Mouse (Mus musculus): ENCODE data around the gene Miga2.

Gene Miga2

DNA sequence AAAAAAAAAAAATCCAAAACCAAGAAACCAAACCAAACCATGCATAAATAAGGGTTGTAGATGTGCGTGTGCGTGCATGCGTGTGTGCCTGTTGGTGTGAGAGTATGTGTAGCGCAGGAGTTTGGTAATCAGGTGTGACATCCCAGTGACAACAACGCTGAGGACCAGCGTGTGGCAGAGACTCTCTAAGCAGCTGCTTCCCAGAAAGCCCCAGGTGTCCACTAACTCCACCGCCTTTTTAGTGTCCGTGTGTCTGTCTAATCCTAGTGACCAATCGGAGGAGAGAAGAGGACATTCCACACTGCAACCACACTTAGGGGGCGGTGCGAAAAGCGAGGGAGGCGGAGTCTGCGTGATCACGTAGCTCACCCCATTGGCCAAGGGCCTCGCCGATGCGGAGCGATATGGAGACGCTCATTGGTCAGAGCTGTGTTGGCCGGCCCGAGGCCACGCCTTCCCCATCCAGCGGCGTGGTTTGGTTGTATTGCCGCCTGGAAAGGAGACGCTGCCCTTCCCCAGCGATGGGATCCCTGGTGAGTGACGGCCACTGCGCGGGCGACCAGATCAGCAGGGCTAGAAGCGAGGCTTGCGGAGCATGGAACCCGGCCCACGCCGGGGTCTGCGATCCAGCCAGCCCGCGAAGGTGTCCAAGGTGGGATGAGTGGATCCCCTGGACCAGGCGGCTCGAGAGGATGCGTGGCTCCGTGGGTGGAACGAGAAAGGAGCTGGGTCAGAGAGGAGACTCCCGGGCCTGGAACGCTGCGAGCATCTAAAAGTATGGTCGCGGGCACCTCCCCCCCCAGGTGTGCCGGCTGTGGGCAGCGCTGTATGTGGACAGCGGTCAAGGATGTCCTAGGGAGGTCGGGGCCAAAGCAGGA is at the start of gene Miga2:
TSS of gene Miga2 (plus strand) at position 461 of the 878 bp plus-strand sequence.
- peak; percentile 99 for DNase-seq (ENCODE audit: low spot score)

DNA sequence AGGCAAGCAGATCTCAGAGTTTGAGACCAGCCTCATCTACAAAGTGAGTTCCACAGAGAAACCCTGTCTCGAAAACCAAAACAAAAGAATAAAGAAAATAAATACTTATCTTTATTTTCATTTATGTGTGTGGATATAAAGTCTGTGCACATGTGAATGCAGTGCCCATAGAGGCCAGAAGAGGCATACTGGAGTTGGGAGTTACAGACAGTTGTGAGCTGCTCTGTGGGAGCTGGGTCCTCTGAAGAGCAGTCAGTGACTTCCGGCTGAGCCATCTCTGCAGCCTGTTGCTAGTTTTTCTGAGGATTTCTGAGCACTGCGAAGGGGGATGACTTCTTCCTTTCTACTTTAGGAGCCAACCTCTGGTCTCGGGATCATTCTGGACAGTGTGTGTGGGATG is 47.9 kb upstream of the Miga2 start:
- DNase-seq (ENCODE audit: low spot score): no peak

DNA sequence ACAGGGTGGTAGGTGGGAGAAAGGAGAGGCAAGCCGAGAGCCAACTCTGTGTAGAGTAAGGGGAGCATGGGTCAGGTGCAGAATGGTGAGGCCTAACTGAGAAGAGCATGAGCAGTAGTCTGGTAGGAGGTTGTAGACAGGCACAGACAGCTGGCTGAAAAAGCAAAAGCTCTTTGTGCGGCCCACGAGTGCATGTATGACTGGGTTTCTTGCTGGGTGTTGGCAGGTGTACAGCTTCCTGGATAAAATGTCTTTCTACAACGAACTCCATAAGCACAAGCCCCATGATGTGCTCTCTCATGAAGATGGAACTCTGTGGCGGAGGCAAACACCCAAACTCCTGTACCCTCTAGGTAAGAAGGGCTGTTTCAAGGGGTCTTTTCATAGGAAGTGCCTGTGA is 47.1 kb upstream of the Miga2 start:
- DNase-seq (ENCODE audit: low spot score): no peak

DNA sequence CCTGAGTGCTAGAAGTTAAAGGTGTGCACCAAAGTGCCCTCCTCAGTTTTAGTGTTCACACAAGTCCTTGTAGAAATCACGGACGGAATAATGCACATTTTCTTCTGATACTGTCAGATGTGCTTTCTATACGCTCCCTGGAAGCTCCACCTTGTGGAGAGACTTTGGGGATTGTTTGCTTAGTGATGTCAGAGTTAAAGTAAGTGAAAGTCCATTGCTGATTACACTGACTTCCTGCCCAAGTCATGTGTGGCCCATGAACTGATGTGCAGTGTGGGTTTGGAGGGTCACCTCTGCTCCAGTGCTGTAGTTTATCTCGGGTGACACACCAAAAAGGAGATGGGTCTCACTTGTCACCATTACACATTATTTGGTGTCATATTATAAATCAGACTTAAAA is 44.8 kb upstream of the Miga2 start:
- DNase-seq (ENCODE audit: low spot score): no peak

DNA sequence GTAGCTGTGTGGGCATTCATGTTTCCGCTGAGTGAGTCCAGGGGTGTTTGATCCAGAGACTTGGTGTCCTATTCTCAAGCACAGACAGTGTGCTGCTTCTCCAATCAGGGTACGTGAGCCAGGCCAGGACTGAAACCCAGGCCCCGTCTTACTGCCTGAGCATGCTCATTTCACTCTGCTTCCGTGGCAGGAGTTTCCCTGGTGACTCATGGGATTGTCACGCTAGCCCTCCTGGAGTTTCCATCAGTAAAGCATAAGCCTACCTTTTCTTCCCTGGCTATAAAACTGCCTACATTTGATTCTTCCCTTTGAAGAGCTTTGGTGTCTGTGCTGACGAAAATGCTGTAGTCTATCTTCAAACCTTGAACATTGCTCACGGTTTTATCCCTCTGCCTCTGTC is 40.9 kb upstream of the Miga2 start:
- no peak for DNase-seq (ENCODE audit: low spot score)

DNA sequence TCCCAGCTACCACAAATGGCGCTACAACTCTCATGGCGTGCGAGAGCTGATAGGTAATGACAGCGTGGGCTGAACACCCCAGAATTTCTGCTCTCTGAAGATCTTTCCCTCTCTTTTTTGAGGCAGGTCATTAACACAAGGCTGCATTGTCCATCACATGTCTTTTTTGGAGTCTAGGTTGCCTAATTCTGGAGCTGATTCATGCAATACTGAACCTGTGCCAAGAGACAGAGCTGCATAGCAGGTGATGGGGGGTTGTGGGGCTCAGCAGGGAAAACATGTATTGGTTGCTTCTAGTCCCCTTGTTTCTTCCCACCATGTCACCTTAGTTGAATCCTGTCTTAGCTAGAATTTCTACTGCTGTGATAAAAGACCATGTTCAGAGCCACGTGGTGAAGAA is 38.7 kb upstream of the Miga2 start:
- no peak for DNase-seq (ENCODE audit: low spot score)

DNA sequence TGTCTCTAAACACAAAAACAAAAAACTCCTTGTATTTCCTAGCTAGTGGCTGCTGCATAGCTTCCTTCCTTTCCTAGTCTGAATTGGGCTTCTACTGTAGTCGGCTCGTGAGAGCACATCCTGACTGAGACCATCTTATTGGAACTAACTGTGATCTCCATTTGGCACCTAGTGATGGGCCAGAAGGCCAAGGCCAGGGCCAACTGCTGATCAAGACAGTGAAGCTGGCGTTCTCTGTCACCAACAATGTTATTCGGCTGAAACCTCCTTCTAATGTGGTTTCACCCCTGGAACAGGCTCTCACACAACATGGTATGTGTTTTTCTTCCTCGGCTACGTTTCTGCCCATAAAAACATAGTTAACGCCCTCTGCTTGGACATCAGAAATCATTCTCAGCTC is 36.8 kb upstream of the Miga2 start:
- no peak for DNase-seq (ENCODE audit: low spot score)

DNA sequence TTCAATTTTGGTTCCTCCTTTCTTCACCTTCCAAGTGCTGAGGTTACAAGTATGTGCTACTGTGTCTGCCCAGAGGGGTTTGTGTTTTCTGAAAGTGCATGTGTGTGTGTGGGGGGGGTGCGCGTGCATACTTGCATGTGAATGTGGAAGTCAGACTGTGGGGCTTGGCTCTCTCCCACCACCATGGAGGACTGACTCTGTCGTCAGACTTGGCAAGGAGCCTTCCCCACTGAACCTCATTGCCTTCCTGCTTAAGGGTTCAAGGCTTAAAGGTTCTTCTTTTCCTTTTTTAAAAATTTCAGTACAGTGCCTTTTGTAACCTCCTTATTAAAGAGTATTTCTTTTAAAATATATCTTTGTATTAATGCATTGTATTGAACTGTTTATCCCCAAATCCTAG is 35.2 kb upstream of the Miga2 start:
- no peak for DNase-seq (ENCODE audit: low spot score)

DNA sequence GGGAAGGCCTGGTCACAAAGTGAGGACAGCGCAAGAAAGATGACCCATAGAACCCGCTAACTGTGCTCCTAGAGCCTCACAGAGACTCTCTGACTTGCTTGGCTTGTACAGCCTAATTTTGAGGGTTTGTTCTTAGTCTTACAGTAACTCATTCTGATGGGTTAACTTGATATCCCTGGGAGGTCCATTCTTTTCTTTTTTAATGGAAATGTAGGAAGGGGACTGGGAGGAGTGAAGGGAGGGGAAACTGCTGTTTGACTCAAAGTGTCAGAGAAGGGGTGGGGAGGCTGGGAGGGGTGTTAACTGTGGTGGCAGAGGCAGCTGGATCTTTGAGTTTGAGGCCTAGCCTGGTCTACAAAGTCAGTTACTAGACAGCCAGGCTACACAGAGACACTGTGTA is 28.7 kb upstream of the Miga2 start:
- DNase-seq (ENCODE audit: low spot score): no peak

DNA sequence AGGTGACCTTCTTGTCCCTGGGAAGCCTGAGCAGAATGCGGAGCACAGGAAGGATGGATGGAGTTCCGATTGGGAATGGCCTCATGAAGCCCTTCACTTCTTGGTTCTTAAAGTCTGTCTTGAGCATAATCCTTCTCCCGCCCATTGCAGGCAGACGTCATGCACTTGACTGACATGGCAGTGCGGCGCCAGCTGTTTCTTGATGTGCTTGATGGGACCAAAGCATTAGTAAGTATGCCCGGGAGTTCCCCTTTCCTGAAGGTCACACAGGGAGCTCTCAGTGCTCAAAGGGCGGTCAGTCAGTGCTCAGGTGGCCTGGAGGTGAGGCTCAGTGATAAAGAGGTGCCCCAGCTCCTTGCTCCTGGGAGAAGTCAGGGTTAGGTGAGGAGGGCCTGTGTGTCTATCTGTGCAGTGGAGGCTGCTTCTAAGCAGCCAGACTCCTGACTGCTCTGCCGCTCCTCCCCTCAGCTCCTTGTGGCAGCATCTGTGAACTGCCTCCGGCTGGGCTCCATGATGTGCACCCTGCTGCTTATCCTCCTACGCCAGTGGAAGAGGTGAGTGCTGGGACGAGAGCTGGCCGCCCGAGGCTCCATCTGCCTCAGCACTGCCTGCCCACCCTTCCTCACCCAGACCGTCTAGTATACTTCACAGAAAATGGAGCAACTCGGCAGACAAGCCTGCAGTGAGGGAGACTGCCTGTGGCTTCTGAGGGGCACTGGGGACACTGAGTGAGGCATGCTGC is 27.7 kb upstream of the Miga2 start:
- DNase-seq (ENCODE audit: low spot score): no peak

GRCm38 (mm10) chr2:30337179-30337578 is 26.9 kb upstream of the Miga2 start:
- no peak for DNase-seq (ENCODE audit: low spot score)

DNA sequence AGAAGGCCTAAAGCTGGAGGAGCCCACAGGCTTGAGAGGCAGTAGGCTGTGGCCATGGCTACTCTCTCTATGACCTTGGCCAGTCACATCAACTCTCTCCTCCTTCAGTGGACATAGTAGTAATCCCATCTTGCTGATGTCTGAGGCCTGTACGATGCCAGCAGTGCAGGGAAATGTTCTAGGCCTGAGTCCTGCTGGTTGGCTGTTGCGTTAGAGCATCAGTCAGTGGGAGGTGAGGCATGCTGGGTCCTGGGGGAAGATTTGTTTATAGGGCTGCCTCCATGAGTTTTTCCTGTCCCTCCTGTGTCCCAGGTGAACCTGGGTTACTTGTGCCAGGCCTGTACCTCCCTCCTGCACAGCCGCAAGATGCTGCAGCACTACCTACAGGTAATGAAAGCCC is 22.0 kb upstream of the Miga2 start:
- no peak for DNase-seq (ENCODE audit: low spot score)

DNA sequence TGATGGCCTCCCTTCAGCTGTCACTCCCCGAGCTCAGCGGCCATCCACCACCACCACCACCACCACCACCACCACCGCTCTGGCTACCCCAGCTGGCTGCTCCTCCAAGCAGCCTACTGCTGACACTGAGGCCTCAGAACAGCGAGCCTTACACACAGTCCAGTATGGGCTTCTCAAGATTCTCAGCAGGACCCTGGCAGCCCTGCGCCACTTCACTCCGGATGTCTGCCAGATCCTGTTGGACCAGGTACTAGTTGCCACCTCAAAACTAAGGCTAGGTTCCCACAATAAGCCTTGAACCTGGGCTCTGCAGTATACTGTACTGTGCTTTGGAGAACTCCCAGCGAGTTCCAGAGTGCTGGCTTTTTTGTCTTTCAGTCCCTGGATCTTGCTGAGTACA is 21.5 kb upstream of the Miga2 start:
- no peak for DNase-seq (ENCODE audit: low spot score)

DNA sequence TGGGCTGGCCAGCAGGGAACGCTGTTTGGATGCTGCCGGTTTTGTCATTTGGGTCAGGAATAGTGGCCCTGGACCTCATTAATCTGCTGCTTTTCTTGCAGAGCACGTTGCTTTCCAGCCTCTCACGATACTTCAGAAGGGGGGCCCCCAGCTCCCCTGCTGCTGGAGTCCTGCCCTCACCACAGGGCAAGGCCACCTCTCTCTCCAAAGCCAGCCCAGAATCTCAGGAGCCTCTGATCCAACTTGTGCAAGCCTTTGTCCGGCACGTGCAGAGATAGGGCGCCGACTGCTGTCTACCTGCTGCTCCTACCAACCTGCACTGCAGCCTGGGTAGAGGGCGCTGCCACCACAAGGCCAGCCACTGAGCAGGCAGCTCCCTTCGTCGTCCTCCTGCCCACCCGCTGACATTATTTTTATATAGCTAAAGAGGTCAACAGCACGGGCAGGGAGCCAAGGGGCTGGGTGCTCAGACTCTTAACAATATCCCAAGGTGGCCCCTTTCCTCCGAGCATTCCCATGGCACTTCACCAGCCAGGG is 20.4 kb upstream of the Miga2 start:
- peak; percentile 29 for DNase-seq (ENCODE audit: low spot score)

DNA sequence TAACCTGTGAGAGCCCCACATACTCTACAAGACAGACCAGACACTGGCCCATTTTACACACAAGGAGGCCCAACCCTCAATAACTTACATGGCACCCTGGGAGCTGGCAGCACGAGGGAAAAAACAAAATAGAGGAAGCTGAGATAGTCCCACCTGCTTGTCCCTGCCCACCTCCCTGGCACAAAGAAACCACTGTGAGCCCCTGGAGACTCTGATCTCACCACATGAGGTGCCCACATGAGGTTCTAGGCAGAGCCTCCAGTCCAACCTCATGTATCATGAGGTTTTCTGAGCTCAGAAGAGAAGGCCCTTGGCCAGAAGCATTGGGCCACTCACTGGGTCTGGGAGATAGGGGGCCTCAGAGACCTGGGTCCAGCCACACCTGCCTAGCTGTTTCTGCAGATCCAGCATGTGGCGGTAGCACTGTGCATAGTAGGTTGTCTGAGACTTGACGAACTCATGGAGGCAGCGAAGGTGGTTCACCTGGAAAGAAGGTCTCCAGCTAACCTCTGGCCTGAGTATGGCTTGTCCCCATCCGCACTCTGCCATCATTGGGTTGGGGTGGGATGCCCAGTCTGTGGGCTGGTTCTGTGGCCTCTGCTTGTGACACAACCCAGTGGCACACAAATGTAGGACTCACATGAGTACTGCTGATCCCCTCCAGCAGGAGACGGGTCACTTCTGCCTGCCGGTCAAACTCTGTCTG is 17.9 kb upstream of the Miga2 start:
- DNase-seq (ENCODE audit: low spot score): no peak

DNA sequence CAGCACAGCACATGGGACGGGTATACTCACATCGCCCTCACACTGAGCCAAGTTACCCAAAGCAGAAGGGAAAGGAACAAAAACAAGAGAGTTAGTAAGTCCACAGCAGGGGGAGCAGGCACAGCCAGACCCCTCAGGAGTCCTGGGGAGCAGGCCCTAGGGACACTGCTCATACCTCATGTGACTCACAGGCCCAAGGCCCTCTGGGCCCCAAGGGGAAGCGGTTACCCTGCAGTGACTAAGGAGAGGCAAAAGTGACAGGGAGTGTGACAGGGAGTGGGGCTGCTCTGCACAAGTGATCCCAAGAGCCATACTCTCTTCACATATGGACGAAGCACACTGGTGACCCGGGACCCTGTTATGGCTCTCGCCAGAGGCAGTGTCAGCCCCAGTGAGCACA is 14.8 kb upstream of the Miga2 start:
- no peak for DNase-seq (ENCODE audit: low spot score)

DNA sequence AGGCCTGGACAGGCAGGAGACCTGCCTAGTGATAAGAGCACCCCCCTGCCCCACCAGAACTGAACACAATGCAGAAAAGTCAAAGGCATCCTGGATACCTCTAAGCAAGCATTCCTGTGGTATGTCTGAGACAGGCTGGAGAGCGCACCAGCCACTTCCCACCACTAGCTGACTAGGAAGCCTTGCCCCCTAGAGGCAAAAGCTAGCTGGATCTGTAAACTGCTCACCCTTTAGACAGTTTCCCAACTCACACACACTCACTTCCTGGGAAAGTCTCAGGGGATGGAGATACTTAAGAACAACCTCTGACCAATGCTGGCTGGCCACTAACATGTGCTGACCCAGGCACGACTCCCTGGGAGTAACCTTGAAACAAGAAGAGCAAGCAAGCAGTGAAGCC is 12.9 kb upstream of the Miga2 start:
- peak; percentile 20 for DNase-seq (ENCODE audit: low spot score)

GRCm38 (mm10) chr2:30355861-30356260 is 8.2 kb upstream of the Miga2 start:
- no peak for DNase-seq (ENCODE audit: low spot score)

GRCm38 (mm10) chr2:30356266-30356665 is 7.8 kb upstream of the Miga2 start:
- no peak for DNase-seq (ENCODE audit: low spot score)

DNA sequence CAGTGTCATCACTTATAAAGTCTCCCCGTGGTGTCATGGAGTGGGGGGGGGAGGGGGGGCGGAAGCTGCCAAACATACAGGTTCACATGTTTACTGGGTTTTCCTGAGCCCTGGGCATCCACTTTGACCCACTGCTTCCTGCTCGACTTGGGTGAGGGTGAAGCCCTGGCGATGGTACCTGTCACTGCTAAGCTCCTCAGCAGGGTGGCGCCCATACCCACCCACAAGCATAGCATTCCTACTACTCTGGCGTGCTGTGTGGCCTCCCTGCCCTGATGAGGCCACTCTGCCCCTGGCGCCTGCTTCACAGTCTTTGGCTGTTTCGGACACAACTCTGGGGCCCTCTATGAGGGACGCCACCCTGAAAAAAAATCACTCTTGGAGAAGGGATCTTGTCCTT is 7.1 kb upstream of the Miga2 start:
- peak; percentile 34 for DNase-seq (ENCODE audit: low spot score)

- DNase-seq (ENCODE audit: low spot score): peak; percentile 72
Measured at GRCm38 (mm10) chr2:30357552-30358510, 6.2 kb upstream of the Miga2 start.

Data from urinary bladder, postnatal 14 days (tissue).